Mouse (Mus musculus): ENCODE results near the gene Pld1. TPM values are rescaled to one million over a fixed set of nuclear protein-coding genes. Genes with fewer than 3 reads are reported as not detected.
"Not testable (repeated sequence)": the region's sequence is repeated elsewhere in the genome, so short reads cannot be mapped to it uniquely, and the experiment has no call there.

Pld1 gene
- total RNA-seq, 4 experiments from 2014 or later = 7.5 to 12.2 (median 8.6) TPM

DNA sequence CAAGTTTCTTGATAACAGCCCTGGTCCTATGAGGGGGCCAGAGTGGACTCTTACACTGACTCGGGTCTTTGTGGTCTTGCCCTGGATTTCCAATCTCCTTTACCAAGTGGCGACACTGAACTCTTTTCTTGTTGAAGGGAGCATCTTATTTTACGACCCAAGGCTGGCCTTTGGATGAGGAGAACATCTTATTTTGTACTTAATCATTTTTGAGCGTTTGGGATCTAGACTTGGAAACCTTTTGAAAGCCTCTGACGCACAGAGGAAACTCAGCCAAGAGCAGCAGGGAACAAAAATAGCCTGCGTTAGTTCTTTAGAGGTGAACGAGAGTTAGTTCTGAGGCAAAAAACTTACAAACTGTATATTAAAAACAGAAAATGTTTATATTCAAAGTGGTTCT is 4.5 kb downstream of the Pld1 start:
- no peak for DNase-seq (ENCODE audit: low spot score in 2 of 2)

DNA sequence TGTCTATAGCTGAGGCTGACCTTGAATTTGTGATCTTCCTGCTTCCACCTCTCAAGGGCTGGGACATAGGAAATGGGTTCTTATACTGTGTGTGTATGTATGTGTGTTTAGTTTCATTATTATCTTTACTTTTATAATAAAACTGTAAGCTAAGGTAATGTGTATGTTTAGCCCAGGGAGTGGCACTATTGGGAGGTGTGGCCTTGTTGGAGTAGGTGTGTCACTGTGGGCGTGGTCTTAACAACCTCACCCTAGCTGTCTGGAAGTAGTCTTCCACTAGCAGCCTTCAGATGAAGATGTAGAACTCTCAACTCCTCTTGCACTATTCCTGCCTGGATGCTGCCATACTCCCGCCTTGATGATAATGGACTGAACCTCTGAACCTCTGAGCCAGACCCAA is 6.9 kb downstream of the Pld1 start:
- DNase-seq (ENCODE audit: low spot score in 2 of 2) = not testable (repeated sequence)

DNA sequence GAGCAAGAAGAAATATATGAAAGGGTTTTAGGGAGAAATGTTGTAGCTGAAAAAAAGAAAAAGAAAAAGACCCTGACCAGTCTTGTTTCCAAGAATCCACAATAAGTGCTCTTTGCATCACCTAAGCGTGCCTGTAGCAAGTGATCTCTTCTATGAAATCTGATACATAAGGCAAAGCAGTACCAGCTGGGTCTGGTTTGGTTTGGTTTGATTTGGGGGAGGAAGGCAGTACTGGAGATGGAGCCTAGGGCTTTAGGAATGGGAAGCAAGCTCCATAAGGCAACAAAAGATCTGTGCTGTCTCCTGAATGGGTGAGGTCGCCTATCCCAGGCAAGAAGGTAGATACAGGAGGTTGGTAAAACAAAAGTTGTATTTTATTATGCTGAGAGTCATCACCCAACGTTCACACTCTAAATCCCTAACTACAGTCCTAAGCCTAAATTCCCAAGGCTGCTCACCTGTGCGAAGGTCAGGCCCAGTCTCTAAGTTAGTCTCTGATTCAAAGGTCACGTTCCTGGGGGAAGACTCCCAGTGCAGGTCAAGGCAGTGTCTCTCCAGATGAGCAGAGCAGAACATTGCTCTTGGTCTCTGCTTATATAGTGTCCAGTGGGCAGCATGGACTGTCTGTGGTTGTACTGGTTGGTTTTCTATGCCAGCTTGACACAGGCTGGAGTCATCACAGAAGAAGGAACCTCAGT is 10.8 kb downstream of the Pld1 start:
- no peak for DNase-seq (ENCODE audit: low spot score in 2 of 2)

DNA sequence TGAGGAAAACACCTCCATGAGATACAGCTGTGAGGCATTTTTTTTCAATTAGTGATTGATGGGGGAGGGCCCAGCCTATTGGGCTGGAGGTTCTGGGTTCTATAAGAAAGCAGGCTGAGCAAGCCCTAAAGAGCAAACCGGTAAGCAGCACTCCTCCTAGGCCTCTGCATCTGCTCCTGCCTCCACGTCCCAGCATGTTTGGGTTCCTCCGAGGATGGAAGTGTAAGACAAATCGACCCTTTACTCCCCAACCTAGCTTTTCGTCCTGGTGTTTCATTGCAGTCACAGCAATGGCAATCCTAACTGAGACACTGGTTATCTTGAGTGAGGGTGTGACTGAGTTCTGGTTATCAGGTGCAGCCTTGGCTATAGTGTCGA is 11.4 kb downstream of the Pld1 start:
- no peak for DNase-seq (ENCODE audit: low spot score in 2 of 2)

DNA sequence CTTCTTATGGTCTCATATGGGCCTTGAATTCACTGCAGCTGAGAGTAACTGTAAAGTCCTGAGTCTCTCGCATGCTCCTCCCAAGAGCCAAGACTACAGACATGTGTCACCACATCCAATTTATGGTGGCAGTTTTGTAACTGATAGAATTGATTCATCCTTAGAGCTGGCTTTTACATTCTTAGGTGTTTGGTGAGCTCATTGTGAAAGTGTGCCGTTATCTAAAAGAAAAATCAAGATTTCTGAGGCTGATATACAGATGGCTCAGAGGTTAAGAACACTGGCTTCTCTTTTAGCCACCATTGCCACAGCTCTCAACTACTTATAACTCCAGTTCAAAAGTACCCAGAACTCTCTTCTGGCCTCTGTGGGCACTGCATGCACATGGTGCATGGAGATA is 12.2 kb downstream of the Pld1 start:
- no peak for DNase-seq (ENCODE audit: low spot score in 2 of 2)

DNA sequence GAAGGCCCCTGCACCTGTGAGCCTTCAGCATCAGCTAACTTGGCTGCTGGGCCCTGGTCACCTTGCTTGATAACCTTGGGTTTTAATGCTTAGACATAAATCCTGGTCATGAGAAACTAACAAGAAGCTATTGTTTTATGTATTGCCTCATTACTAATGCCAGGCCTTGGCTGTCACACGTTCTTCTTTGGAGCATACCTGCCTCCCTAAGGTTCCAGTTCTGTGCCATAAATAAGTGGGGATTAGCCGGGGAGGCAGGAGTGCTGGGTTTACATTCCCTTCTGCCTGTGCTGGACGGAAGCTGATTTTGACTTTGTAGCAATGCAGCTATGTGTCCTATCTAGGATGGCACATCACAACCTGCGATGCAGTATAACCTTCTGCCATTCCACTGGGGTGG is 13.2 kb downstream of the Pld1 start:
- DNase-seq (ENCODE audit: low spot score in 2 of 2) = no peak

DNA sequence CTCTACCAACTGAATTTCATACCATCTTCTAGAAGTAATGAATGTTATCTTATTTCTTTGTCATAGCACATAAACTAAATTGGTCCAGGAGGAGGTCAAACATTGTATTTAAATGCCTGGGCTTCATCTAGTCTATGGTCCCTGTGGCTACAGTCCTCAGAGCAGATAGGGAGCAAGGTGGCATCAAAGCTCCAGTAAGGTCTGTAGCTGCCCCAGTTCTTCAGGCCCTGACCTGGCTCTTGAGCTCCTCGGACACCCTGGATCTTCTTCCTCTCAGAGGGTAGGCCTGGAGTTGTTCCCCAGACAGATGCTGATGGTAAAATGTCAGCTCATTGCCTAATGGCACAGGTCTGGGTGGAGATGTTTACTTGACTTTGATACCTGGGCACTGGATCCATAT is 17.5 kb downstream of the Pld1 start:
- no peak for DNase-seq (ENCODE audit: low spot score in 2 of 2)

DNA sequence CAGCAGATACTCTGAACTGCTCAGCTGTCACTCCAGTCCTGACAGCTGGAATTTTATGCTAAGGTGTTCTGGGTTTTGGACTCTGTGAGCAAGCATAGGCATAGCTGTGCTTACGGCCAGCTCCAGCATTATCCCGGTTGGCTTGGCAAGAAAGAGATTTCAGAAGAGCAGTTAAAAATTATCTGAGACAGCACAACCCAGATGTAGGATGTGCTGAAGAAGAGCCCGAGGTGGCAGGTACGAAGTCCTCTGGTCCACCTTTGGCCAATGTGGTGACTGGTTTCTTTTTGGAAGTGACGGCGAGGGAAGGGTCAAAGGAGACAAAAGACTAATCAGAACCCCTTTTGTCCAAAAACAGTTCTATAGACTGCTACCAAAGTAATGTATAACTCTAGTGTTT is 20.7 kb downstream of the Pld1 start:
- no peak for DNase-seq (ENCODE audit: low spot score in 2 of 2)

DNA sequence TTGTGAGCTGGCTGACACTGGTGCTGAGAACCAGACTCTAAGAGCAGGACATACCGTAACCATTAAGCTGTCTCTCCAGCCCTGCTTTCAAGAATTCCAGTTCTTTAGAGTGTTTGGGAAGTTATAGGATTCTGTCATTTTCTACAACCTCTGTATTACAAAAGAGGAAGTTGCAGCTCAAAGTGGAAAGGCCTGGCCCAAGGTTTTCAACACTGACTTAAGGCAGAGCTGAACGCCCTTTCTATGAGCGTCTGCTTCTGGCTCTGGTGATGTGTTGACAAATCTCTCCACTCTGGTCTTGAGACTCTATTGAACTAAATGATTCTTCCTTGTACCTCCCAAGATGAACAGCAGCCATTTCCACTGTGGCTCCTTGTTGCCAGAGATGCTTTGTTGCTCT is 22.7 kb downstream of the Pld1 start:
- DNase-seq (ENCODE audit: low spot score in 2 of 2) = no peak

DNA sequence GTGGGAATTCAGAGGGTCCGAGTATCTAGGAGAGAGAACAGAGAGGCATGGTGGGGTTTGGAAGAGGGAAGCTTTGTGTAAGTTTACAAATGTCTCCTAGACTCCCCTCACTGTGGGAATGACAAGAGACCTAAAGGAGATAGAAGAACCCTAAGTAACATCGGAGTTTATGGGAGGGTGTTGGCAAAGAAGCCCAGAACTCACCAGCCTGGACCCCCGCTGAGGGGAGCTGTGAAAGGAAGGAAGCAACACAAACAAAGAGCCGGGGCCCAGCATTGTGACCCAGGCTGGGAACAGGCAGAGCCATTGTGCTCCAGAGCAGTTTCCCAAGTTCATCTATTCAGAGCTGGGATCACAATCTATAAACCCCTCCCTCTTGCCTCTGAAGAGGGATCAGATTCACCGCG is 25.3 kb downstream of the Pld1 start:
- DNase-seq (ENCODE audit: low spot score in 2 of 2) = no peak

DNA sequence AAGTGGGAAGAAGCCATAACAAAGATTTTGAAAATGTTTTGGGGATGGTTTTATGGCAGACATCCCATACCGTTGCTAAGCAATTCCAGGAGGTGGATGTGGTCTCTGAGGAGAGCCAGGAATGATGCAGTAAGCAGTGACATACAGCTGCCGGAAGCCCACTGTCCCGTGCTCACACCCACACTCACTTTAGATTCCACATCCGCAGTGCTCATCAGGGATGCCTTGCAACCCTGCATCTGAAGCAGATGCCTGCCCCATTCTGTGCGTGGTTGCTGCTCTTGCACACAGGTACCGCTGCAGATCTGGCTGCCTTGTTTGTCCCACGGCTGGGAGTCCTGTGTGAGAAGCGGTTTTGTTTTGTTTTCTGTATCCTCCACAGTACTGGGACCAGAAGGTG is 30.2 kb downstream of the Pld1 start:
- DNase-seq (ENCODE audit: low spot score in 2 of 2) = peak; percentile 17 to 53

DNA sequence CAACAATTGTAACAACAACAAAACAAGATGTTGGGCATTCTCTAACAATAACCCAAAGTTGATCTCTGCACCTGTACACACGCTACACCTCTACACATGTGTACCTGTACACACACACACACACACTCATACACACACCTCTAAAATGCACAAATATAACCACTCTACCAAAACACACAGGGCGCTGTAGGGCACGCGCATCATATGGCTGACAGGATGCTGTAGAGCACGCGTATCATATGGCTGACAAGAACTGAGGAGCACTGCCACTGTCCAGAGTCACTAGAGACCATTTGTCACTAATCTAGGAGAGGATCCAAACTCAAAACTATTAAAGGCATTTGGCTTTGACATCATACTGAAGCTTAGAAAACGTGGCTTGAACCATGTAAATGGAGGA is 35.4 kb downstream of the Pld1 start:
- no peak for DNase-seq (ENCODE audit: low spot score in 2 of 2)

DNA sequence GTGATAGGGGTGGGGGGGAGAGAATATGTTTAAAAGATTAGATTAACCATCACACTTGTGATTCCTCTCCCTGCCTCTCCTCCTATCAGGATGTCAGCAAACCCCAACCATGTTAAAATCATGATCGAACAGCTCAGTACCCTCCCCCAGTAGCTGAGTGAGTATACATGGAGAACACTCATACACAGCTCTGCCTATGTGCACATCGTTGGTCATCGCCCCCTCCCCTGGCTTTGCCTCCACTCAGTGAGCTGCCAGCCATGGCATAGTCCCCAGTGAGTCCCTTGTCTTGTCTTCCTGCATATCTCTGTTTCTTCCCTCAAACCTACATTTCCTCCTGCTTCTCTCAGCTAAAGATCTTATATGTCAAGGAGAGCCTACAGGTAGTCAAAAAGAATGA is 36.5 kb downstream of the Pld1 start:
- DNase-seq (ENCODE audit: low spot score in 2 of 2) = no peak

DNA sequence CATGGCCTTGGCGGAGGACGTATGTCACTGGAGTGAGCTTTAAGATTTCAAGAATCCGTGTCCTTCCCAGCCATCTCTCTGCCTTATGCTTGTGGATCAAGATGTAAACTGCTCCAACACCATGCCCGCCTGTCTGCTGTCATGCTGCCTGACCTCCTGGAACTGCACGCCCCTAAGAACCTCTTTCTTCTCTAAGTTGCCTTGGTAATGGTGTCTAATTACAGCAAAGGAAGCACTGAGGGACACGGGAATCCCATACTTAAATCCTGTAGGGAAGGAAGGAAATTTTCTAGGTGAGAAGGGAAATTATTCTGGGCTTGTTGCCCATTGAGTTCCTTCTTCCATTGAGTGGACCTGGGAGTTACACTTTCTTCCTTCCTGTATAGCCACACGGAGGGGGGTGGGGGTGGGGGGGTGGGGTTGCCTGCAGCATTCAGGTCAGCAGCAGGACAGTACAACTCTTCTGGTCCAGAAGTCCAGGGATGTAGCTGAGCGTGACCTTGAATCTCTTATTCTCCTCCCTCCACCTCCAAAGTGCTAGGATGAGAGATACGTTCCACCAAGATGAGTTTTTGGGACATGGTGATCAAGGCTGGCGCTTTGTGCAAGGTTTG is 38.5 kb downstream of the Pld1 start:
- DNase-seq (ENCODE audit: low spot score in 2 of 2) = no peak

DNA sequence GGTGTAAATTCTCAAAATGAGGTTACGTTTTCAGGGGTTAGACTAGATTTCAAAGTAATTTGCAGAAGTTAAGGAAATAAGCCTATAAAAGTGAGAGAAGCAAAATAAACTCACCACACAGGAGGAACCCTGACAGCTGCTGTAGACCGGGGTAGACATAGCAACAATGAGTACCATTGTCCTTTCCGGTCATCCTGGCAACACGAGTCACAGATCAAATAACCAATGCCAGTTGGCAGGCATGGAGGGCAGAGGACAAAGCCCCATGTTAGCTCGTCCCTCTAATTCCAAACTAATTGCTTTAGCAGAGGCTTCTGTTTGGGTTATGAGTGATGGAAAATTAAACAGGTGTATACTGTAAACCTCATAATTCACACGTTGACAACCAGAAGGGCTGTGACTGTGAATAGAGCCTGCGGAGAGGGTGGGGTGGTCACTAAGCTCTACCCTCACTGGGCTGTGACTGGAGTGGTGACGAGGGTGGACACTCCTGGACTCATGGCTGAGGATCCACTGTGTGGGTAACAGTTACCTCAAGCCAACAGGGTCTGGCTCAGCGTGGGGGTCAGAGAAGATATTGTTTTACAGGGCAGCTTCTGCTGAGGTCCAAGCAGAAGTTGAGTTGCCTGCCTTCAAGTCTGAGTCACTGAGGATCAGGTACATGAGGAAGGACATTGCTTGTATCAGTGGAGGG is 39.7 kb downstream of the Pld1 start:
- DNase-seq (ENCODE audit: low spot score in 2 of 2) = peak in 1 of 2 experiments; percentile 25

DNA sequence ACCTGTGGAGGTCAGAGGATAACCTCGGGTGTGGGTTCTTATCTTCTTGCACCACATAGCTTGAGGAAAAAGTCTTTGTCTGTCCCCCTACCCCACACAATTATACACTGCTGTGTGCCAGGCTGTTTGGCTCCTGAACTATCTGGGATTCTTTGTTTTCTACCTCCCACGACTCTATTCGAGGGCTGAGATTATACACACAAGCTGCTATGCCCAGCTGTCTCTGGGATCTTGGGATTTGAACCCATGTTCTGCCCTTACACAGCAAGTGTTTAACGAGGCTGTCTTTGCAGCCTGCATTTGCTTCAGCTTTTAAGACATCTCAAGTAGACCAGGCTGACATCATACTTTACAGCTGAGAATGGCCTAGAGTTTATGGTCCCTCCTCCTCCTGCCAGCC is 43.1 kb downstream of the Pld1 start:
- no peak for DNase-seq (ENCODE audit: low spot score in 2 of 2)

DNA sequence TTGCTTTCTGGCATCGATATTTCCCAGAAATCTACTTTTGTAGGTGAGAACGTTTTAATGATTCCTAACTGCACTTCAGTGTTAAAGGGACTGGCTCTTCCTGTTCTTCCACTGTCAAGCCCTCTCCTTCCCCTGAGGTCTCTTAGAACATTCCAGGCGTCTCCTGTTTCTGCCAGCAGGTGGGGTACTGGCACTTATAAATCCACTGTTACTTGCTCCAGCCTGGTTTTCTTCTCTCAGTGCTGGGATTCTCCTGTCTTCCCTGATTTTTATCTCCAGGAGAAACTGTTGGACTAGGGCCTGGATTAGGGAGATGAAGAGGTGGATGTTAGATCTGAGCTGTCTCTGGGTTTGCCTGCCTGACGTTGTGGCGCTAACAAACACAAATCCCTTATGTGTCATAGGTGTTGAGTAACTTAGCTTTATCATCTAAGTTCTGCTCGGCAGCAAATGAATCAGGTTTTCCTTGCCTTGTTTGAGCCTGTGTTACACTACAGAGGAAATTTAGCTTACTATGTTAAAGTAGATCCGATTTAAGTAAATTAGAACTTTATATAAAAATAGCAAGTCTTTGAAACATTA is 44.0 kb downstream of the Pld1 start:
- DNase-seq (ENCODE audit: low spot score in 2 of 2) = peak; percentile 66 to 68

DNA sequence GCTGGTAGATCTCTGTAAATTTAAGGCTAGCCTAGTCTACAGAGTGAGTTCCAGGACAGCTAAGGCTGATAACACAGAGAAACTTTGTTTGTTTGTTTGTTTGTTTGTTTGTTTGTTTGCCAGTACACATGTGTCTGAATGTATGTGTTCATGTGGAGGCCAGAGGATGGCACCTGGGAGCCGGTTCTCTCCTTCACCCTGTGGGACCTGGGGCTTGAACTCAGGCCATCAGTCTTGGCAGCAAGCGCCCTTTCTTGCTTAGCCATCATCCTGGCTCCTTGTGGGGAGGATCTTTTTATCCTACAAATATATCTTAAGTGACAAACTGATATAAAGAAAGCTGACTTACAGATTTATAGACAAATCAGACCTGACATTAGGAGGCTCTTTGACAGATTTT is 44.8 kb downstream of the Pld1 start:
- no peak for DNase-seq (ENCODE audit: low spot score in 2 of 2)

DNA sequence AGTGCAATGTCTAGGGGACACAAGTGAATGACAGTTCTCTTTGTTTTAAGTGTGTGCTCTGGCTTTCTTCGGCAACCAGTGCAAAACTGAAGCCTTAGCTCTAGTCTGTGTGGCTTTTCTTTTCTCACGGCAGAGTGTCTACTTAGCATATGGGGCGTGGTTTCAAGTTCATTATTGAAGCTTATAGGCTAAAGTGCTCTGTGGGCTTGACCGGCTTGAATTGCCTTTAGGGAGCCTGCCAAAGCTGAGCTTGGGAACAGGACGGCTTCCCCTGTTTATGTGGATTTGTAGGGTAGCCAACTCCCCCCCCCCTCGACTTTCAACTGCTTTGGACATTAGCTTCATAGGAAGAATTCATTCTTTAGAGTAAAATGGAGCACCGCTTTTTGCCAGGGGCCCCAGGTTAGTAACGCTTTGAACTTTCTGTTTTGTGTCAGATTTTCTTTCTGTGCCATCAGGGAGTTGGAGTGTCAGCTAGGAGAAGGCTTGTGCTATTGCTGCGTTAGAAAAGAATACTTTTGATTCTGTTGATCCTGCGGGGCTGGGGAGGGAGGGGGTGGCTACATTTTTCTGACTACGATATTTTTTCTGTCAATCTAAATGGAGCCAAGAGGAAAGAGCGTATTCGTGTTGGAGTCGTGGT is 45.6 kb downstream of the Pld1 start:
- DNase-seq (ENCODE audit: low spot score in 2 of 2) = peak in 1 of 2 experiments; percentile 22

DNA sequence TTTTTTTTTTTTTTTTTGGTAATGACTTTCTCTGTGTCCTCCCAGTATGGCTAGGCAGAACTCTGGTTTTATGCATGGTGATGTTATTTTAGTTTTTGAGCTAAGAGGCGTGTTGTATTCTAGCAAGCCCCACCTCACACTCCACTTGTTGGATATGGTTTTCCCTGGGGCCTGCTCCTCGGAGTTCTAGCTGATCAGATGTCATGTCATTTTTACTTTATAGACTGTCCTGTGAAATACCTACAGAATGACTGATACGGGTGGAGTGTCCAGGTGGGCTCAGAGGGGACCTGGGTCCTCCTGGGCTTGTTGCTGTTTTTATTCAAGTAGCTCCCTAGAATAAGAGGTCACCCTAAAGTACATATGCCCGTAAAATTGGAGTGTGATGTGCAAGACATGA is 46.1 kb downstream of the Pld1 start:
- no peak for DNase-seq (ENCODE audit: low spot score in 2 of 2)

DNA sequence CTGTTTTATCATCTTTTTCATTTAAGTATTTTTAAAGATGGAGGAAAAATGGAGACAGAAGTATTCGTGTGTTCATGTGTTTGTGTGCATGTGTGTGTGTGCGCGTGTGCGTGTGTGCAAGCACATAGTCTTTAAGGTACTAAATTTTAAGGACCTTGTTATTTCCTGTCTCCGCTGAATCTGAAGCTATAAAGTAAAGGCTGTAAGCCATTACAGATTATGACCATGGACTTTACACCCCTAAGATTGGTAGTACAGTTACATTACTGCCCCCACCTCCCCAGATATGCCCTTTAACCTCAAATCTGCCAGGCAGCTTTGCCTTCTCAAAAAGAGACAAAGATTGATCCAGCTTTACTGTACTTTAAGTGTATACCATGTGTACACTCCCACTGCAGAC is 46.8 kb downstream of the Pld1 start:
- DNase-seq (ENCODE audit: low spot score in 2 of 2) = no peak

DNA sequence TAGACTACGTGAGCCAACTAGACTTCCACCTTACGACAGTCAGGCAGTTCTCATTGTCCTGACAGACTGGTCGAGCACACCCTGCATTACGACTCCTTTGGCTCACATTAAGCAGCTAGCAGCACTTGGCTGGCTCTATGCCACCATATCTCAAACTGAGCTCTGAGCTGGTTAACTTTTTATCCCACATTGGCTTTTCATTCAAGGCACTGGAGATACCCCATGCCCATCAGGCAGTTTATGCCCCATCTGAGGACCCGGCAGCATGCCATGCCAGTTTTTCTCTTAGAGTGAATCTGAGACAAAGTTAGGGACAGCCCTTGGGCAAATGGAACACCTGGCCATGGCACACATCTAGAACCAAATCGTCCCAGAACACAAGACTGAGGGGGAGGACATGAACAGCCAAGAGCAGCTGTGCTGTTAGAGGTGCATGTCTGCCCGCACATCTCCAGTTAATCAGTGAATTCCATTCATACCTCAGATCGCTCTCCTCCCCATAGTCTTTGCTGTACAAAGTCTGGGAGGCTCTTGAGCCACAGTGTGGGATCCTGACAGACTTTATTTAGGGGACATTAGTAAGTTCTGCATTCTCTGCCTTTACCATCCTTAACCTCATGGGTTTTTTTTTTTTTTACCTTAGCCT is 49.5 kb downstream of the Pld1 start:
- DNase-seq (ENCODE audit: low spot score in 2 of 2) = no peak

Data from left cerebral cortex, adult 8-10 months (tissue).